Mouse (Mus musculus) frontal cortex, postnatal 25 days (tissue): ENCODE data around the gene Aebp1.

Source experiments
- DNase-seq, 2 experiments: peaks; one replicate each; pipeline ENCODE4 v3.0.0; 2022; ENCODE audit warnings: low spot score in 2 of 2

The Aebp1 gene

GRCm38 (mm10) chr11:5861678-5862393 is at the start of gene Aebp1:
Aebp1 (plus strand) TSS chr11:5861947.
- no peak for DNase-seq

DNA sequence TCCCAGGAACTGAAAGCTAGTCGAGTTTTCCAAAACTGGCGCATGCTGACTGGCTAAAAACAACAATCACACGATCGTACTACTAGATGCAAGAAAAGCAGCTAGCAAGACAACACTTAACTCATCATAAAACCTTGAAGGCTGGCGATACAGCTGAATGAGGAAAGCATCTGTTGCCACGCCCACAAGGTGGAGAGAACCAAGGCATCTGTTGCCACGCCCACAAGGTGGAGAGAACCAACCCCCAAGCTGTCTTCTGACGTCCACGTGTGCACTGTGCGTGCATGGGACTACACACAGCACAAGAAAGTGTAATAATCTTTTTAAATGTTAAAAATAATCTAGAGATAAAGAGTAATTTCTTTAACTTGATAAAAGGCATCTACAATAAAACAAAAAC is 48.4 kb upstream of the Aebp1 start:
- no peak for DNase-seq

- DNase-seq = no peak
These were observed 42.5 kb upstream of the Aebp1 start for GRCm38 (mm10) chr11:5819223-5819622.

DNA sequence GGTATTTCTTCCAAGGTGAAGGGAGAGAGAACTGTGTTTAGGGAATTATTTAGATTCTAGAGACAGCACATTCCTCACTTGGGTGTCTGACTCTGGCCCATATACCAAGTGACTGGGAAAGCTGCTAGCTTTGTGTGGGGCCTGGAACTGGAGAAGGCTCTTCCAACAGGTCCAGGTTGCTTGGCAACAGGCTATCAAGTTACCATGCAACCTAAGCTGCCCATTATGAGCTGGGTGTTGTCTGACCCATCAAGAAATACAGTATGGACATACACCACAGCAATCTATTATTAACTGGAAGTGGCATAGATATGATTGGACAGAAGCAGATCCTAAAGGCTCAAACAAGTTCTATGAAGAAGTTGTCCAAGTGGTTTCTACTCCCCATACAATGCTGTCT is 36.3 kb upstream of the Aebp1 start:
- DNase-seq = no peak

- DNase-seq = no peak
These were observed 33.8 kb upstream of the Aebp1 start for GRCm38 (mm10) chr11:5827931-5828330.

DNA sequence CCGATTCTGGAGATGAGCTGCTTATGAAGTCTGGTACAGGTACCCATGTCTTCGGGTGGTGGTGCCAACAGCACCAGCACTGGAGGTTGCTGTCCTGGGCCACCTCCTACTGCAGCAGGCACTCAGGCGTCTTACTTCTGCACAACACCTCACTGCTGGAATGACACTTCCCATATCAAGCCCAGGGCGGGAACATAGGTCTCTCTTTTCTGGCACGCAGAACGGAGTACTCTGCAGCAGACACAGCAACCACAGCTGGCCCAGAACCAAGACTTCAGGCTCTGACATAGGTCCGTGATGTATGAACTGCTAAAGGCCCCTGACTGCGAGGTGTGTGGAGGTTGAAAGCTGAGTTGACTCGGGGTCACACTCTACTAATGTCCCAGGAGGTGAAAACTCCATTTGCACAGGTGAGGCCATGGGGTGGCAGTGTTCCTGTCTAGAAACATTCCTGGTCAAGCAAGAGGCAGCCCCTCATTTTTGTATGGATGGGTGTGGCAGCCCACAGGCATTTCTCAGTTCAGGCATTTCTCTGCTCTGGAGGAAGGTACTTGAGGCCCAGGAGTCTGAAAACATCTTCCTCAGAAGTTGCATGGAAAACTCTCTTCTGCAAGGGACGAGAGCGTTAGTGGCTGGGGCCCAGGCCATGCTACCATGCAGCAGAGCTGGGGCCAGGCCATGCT is 33.1 kb upstream of the Aebp1 start:
- no peak for DNase-seq

DNA sequence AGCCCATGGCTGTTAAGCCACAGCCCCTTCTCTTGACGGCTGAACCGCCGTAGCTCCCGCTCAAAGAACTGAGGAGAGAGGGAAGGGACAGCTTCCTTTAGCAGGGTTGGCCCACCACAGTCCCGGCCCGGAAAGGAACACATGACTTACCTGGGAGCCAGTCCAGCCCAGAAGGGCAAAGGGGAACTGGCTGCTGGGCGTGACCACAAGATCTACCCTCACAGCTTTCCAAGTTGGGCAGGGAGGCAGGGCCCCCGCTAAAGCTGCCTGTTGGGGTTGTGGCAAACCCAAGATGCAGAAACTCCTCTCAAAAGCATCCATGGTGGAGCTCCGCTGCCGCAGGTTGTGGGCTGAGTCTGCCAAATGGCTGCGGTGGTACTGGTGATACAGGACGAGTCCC is 32.4 kb upstream of the Aebp1 start:
- no peak for DNase-seq

DNA sequence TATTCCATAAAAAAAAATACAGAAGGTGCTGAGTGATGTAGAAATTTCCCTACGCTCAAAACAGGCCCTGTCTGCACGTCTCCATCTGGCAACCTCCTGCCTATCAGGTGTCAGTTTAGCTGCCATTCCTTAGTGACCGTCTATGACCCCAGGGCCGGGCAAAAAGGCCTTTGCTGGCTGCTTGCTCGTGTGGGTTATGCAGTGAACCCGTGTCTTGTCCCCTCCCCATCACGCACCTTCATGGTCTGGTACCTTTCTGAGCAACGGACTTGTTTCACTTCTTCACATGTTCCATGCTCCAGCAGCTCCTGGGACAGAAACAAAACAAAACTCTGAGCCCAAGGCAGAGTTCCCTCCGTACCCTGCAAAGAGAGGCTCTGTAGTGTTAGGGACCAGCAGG is 27.2 kb upstream of the Aebp1 start:
- DNase-seq = no peak

- no peak for DNase-seq
These were observed 26.7 kb upstream of the Aebp1 start for GRCm38 (mm10) chr11:5835057-5835456.

DNA sequence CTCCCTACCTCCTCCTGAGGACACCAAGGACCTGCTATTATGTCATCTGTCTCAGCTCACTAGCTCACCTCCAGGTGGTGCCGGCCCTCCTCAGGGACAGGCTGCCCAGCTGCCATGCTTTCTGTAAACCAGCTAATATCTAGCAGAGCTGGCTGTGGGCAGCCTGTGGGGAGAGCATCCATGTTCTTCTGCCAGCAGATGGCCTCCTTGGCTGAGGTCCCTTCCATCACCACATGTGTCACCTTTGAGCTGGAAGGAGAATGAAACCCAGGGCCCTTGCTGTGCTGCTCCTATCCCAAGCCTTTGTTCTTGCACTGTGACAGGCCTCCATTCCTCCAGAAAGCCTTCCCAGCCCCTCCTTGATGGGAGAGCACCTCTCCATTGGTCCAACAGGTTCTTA is 25.6 kb upstream of the Aebp1 start:
- DNase-seq = no peak

- DNase-seq = peak; percentile 56 to 72
These were observed 24.2 kb upstream of the Aebp1 start, which contains the start of gene Polm for GRCm38 (mm10) chr11:5837251-5838246. Polm (minus strand) TSS chr11:5838016.

- no peak for DNase-seq
These were observed 21.4 kb upstream of the Aebp1 start for GRCm38 (mm10) chr11:5840346-5840745.

GRCm38 (mm10) chr11:5841751-5842150 is 20.0 kb upstream of the Aebp1 start:
- no peak for DNase-seq

DNA sequence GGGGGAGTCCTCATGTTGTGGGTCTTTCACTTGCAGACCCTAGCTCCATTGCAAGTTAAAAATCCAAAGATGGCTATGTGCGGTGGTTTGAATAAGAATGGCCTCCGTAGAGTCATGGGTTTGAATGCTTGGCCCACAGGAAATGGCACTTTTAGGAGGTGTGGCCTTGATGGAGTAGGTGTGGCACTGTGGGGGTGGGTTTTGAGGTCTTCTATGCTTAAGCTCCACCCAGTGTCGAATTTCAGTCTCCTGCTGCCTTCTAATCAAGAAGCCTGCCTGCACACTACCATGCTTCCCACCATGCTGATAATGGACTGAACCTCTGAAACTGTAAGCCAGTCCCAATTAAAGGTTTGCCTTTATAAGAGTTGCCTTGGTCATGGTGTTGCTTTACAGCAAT is 18.6 kb upstream of the Aebp1 start:
- DNase-seq = no peak

- DNase-seq = no peak
These were observed 15.0 kb upstream of the Aebp1 start for GRCm38 (mm10) chr11:5846639-5847345.

DNA sequence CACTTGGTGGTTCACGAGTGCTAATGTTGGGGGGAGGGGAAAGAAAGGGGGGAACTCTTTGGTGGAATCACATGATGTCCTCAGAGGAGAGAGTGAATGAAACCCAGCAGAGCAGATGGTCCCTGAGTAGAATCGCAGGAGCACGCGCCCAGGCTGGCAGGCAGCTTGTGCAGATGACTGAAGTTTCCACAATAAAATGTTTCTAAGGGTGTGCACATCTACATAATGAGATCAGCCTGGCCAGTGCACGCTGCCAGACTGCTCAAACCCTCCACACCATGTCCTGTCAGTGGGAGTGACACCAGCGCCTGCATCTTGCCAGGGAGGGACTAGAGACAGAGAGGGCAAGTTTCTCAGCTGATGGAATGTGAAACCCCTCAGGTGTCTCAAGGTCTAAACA is 13.0 kb upstream of the Aebp1 start:
- DNase-seq = no peak

DNA sequence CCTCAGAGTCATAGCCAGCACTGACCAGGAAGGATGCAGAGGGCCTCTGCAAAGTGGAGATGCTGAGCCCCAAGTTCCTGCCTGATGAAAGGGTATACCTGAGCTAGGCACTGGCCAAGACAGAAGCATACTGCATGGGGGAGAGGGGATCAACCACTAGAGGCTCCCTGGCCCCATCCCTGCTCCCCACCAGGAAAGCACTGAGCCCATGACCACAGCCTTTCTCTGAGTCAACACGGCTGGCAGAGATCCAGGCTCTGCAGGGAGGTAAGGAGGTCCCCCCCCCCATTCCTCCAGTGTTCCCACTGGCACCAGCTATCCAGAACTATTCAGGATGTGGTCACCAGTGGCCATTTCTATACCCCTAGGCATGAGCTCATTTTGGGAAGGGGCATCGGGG is 12.4 kb upstream of the Aebp1 start:
- DNase-seq = no peak

- DNase-seq = no peak
These were observed 11.3 kb upstream of the Aebp1 start for GRCm38 (mm10) chr11:5850452-5850851.

DNA sequence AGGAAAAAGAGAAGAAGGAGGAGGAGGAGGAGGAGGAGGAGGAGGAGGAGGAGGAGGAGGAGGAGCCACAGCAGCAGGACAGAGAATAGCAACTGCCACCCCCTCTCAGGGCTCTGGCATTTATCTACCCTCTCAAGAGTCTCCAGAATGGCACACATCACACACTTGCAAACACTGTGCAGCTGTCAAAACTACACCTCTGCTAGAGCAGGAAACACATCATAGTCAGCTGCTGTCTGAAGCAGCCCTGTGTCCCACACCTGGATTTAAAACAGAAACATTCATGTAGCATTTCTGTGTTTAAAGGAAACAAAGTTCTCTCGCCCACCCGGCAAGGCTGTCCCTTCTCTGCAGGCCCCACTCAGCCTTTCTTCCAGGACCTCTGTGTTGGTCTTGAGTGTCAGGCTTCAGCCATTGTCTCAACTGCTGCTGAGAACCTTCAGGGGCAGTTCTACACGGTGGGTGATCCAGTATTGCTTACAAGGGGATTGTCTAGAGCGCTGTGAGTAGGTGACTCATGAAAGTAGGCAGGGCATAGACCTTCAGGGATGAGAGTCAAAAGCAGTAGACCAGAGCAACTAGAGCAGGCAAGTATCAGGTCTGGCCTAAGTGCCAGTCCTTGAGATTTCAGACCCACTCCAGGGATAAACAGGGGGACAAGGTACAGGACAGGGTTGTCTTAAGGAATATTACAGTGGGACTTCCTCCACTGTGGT is 10.6 kb upstream of the Aebp1 start:
- no peak for DNase-seq

GRCm38 (mm10) chr11:5852314-5852713 is 9.4 kb upstream of the Aebp1 start:
- no peak for DNase-seq

- no peak for DNase-seq
These were observed 6.3 kb upstream of the Aebp1 start for GRCm38 (mm10) chr11:5855481-5855880.
